Mouse (Mus musculus) kidney, postnatal 0 days (tissue): ENCODE data around the gene Gm20388. TPM values are rescaled to one million over a fixed set of nuclear protein-coding genes. Genes with fewer than 3 reads are reported as not detected.

Experiments
- ATAC-seq: fragments of 200-750 bp; cut with Nextera tagmentation; replicated peaks from 2 replicates; pipeline ENCODE4 v1.8.0; 2017; ENCODE audit warnings: low read depth, moderate number of reproducible peaks, moderate TSS enrichment, moderate library complexity; ENCODE audit not compliant: low FRiP score
- DNase-seq: peaks from one replicate; pipeline ENCODE4 v3.0.0-alpha.2; 2016; ENCODE audit warnings: low spot score
- H3K27ac ChIP-seq: fragments of 300-500 bp; sonication (generic); 2 replicates; pipeline ENCODE4 v1.5.1; 2014; ENCODE audit warnings: mild to moderate bottlenecking
- H3K27me3 ChIP-seq: fragments of 300-500 bp; sonication (generic); 2 replicates; pipeline ENCODE4 v1.6.1; 2014; ENCODE audit warnings: low read length, mixed read lengths; ENCODE audit not compliant: insufficient read depth
- H3K36me3 ChIP-seq: fragments of 300-500 bp; sonication (generic); 2 replicates; pipeline ENCODE4 v1.6.1; 2014; ENCODE audit warnings: low read length, mixed read lengths; ENCODE audit not compliant: insufficient read depth
- H3K4me1 ChIP-seq: fragments of 300-500 bp; sonication (generic); replicated peaks from 2 replicates; pipeline ENCODE4 v1.6.1; 2014; ENCODE audit warnings: antibody characterized with exemption, low read length, mixed read lengths; ENCODE audit not compliant: insufficient read depth
- H3K4me2 ChIP-seq: fragments of 300-500 bp; sonication (generic); 2 replicates; pipeline ENCODE4 v1.6.1; 2014; ENCODE audit warnings: mild to moderate bottlenecking, low read length, moderate library complexity, mixed read lengths
- H3K4me3 ChIP-seq: fragments of 300-500 bp; sonication (generic); replicated peaks from 2 replicates; pipeline ENCODE4 v1.5.1; 2014; ENCODE audit warnings: low read depth, low read length
- H3K9ac ChIP-seq: fragments of 300-500 bp; sonication (generic); 2 replicates; pipeline ENCODE4 v1.6.1; 2014; ENCODE audit warnings: low read depth, low read length
- H3K9me3 ChIP-seq: fragments of 300-500 bp; sonication (generic); replicated peaks from 2 replicates; pipeline ENCODE4 v1.6.1; 2016; ENCODE audit warnings: low read length, inconsistent platforms, mixed read lengths
- CTCF ChIP-seq: IDR thresholded peaks from 2 replicates; pipeline ENCODE4 v1.5.1; 2016; ENCODE audit warnings: antibody characterized with exemption, low read depth, mild to moderate bottlenecking, moderate library complexity
- WGBS: fragments of 180-500 bp; shearing (Covaris S2); extraction: QIAGEN DNeasy Blood & Tissue Kit; methylation state at CpG from one replicate; pipeline ENCODE4 v1.1.7; 2014; 5-methylcytosine and 5-hydroxymethylcytosine counted together
- polyA plus RNA-seq: library from polyadenylated mRNA; unstranded; fragments of >200 nt; fragmentation: Nextera tagmentation; extraction: Ambion mirVana; gene quantifications from 2 replicates; pipeline ENCODE4 v1.2.1, GENCODE M21; 2015

The Gm20388 gene
- polyA plus RNA-seq, 1 experiment from 2014 or later, result not detected

DNA sequence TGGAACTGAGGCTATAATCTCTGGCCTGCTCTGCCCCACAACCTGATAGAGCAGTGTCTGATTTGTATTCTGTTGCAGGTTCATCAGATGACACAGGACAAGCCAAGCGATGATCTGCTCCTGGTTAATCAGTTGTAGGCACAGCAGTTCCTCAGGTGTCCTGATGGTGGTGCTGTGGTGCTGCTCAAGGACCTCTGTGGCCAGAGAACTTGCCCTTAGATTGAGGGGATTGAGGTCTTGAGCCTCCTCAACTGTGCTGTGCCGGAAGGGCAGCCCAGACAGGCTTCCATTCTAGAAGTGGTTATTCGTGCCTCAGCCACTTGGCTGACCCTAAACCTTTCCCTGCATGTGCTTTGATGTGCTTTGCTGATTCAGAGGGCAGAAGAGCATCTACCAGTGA is 4141.5 kb downstream of the Gm20388 start:
- WGBS, result 15% methylated on average over 3 of the region's 3 CpGs
- H3K4me3 ChIP-seq, result no peak overlapping the region
- H3K4me2 ChIP-seq, result no peak overlapping the region
- peak; percentile 83 for DNase-seq
- H3K9ac ChIP-seq, result no peak overlapping the region
- peak; percentile 63 for ATAC-seq
- no peaks in the 10 kb centered on the region for H3K4me1 ChIP-seq
- H3K27ac ChIP-seq, result no peak overlapping the region
- no peaks in the 10 kb centered on the region for H3K9me3 ChIP-seq
- no peaks in the 10 kb centered on the region for H3K27me3 ChIP-seq
- peak; percentile 97 for TF ChIP-seq CTCF
- H3K36me3 ChIP-seq, result peaks cover 8% of the 10 kb centered on the region

- H3K27ac ChIP-seq, result no peak overlapping the region
- no peaks in the 10 kb centered on the region for H3K27me3 ChIP-seq
- no peaks in the 10 kb centered on the region for H3K9me3 ChIP-seq
- DNase-seq (no peak), ATAC-seq (no peak; the same call in 1 of the 2 replicates)
- no peak for TF ChIP-seq CTCF
- no peaks in the 10 kb centered on the region for H3K4me1 ChIP-seq
- no peak overlapping the region for H3K9ac ChIP-seq
- H3K4me2 ChIP-seq, result no peak overlapping the region
- H3K4me3 ChIP-seq, result no peak overlapping the region
- peaks cover 4% of the 10 kb centered on the region for H3K36me3 ChIP-seq
- 54% methylated on average over 4 of the region's 4 CpGs for WGBS
These were observed 4141.9 kb downstream of the Gm20388 start for GRCm38 (mm10) chr8:124052568-124052967.

GRCm38 (mm10) chr8:124056832-124057655 is 4146.4 kb downstream of the Gm20388 start:
- H3K9me3 ChIP-seq, result no peaks in the 10 kb centered on the region
- ATAC-seq, result no peak

DNA sequence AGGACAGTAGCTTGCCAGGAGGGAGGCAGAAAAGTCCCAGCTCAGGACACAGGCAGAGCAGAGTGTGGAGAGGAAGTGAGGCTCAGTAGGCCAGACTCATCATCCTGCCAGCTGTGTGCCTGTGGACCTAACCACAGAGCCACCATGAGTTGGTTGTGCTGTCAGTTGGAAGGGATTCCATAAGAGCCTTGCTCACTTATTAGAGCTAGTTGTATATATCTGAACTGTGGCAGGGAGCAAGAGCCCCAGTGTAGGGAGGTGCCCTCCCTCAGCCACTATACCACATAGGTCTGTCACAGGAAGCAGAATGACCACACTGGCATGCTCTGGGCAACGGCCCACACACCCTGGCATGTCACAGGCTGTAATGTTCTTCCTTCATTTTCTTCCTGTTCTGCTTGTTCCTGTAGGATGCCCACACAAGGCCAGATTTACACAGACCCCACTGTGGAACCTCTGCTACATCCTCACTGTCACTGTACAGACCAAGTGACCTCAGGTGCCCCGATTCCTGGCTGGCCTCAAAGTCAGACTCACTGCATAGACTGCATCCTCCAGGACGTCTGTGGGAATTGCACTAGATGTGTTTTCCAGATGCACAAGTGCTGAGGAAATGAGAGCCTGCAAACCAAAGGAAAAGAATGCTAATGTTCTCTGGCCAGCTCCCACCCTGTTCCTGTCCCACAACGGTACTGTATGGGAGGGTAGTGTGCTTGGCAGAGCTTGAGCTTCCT is 4155.9 kb downstream of the Gm20388 start:
- Histone ChIP-seq H3K4me1 (no peaks in the 10 kb centered on the region), H3K4me2 (no peak overlapping the region), H3K27me3 (no peaks in the 10 kb centered on the region), H3K36me3 (no peaks in the 10 kb centered on the region), H3K9me3 (no peaks in the 10 kb centered on the region), H3K9ac (no peak overlapping the region), H3K4me3 (no peak overlapping the region), H3K27ac (no peak overlapping the region)
- ATAC-seq, result no peak
- WGBS, result 41% methylated on average over 4 of the region's 4 CpGs
- peak; percentile 62 for DNase-seq
- no peak for TF ChIP-seq CTCF

More at GRCm38 (mm10) chr8:124056832-124057655, 4146.4 kb downstream of the Gm20388 start:
- no peak for DNase-seq
- WGBS, result 77% methylated on average over 11 of the region's 11 CpGs
- Histone ChIP-seq H3K27ac (no peak overlapping the region), H3K27me3 (no peaks in the 10 kb centered on the region), H3K4me3 (no peak overlapping the region), H3K4me2 (no peak overlapping the region), H3K9ac (no peak overlapping the region), H3K4me1 (no peaks in the 10 kb centered on the region), H3K36me3 (no peaks in the 10 kb centered on the region)
- no peak for TF ChIP-seq CTCF

DNA sequence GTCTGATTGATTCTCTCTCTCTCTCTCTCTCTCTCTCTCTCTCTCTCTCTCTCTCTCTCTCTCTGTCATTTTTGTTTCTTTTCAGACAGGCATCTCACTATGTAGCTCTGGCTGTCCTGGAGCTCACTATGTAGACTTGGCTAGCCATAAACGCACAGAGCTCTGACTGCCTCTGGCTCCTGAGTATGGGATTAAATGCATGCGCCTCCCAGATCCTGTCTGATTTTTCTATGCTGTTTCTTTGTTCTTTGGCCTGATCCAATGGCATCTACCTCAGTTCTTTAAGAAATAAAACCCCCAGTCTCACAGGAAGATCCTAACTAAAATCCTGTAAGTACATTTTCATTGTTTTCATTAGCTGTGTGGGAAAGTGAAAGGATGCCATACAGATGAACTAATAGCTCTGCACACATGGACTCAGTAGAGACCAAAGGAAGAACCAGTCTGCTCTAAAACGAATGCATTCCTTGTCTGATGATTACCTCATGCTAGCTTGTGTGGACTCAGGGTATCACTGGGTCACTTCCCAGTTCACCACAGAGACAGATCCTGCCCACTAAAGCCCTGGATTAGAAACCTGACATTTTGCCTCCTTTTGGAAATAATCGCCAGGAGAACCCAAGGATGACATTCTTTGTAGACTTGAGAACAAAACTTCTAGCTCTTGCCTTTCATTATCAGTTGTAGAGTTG is 4156.6 kb downstream of the Gm20388 start:
- Histone ChIP-seq H3K4me1 (no peaks in the 10 kb centered on the region), H3K36me3 (no peaks in the 10 kb centered on the region), H3K9me3 (no peaks in the 10 kb centered on the region), H3K4me3 (no peak overlapping the region), H3K4me2 (no peak overlapping the region), H3K9ac (no peak overlapping the region), H3K27me3 (no peaks in the 10 kb centered on the region), H3K27ac (no peak overlapping the region)
- TF ChIP-seq CTCF, result no peak
- ATAC-seq (no peak), DNase-seq (no peak)
- 70% methylated on average over 4 of the region's 4 CpGs for whole genome bisulfite sequencing
